Mouse (Mus musculus): ENCODE measurements around the gene Clock.

DNA sequence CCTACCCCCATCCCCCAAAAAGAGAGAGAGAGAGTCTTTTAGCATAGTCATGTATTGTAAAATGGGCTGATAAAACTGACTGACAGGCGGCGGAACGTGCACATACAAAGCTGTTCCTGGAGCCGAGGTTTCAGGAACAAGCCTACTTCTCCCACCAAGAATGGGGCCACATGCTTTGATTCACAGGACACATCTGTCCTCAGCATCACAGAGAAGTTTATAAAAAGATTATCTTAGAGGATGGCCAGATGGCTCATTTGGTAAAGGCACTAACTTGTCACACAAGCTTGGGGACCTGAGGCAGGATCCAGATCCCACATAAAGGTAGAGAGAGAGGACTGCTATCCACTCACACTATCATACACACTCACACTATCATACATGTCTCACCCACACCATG is 20.5 kb upstream of the Clock start:
- no peak for TF ChIP-seq GATA1 (IDR thresholded peaks at IDR 0.05; ENCODE audit: low read length)
- no peak for TF ChIP-seq TAL1 (IDR thresholded peaks at IDR 0.05; ENCODE audit: low read length)

All from erythroblast, embryonic 14.5 days (primary cell).